Mouse (Mus musculus): ENCODE data around the gene Thap2. TPM values are rescaled to one million over a fixed set of nuclear protein-coding genes. Genes with fewer than 3 reads are reported as not detected.

Thap2 gene
- polyA plus RNA-seq, 1 experiment = 4.8 TPM

GRCm38 (mm10) chr10:115329010-115329530 lies 55.2 kb downstream of the Thap2 start:
- no peaks in the 10 kb centered on the region for H3K36me3 ChIP-seq (ENCODE audit: control insufficient read depth, insufficient read depth)
- H3K27me3 ChIP-seq (ENCODE audit: control insufficient read depth, insufficient read depth, insufficient read length) = no peaks in the 10 kb centered on the region
- H3K79me2 ChIP-seq (ENCODE audit: control insufficient read depth, insufficient read depth) = no peaks in the 10 kb centered on the region
- H3ac ChIP-seq (ENCODE audit: control insufficient read depth, insufficient read length, low read depth) = no peak overlapping the region
- H3K79me3 ChIP-seq (ENCODE audit: low read depth) = no peaks in the 10 kb centered on the region
- TF ChIP-seq USF1 (IDR thresholded peaks at IDR 0.05; ENCODE audit: low read depth) = no peak
- TF ChIP-seq MAX (IDR thresholded peaks at IDR 0.05) = no peak
- TF ChIP-seq MYOD1 (IDR thresholded peaks at IDR 0.05; ENCODE audit: control insufficient read depth, insufficient read length, low read depth) = no peak
- no peak for TF ChIP-seq FOSL1 (IDR thresholded peaks at IDR 0.05; ENCODE audit: insufficient read depth, low read length, poor library complexity, severe bottlenecking)
- TF ChIP-seq CEBPB (IDR thresholded peaks at IDR 0.05; ENCODE audit: low read depth) = no peak
- TF ChIP-seq MYOG (IDR thresholded peaks at IDR 0.05; ENCODE audit: control insufficient read depth, extremely low read depth, insufficient read length) = no peak
- TF ChIP-seq CTCF (IDR thresholded peaks at IDR 0.05; ENCODE audit: control insufficient read depth, insufficient read depth, insufficient read length) = no peak
- no peak overlapping the region for H3K4me3 ChIP-seq (ENCODE audit: insufficient read depth, poor library complexity, severe bottlenecking)

GRCm38 (mm10) chr10:115328514-115328913 lies 55.7 kb downstream of the Thap2 start:
- TF ChIP-seq FOSL1 (IDR thresholded peaks at IDR 0.05; ENCODE audit: insufficient read depth, low read length, poor library complexity, severe bottlenecking) (peak; percentile 31), MYOD1 (IDR thresholded peaks at IDR 0.05; ENCODE audit: control insufficient read depth, insufficient read length, low read depth) (no peak), CTCF (IDR thresholded peaks at IDR 0.05; ENCODE audit: control insufficient read depth, insufficient read depth, insufficient read length) (no peak)
- no peaks in the 10 kb centered on the region for H3K79me2 ChIP-seq (ENCODE audit: control insufficient read depth, insufficient read depth)
- H3K27me3 ChIP-seq (ENCODE audit: control insufficient read depth, insufficient read depth, insufficient read length) = no peaks in the 10 kb centered on the region
- no peak overlapping the region for H3K4me3 ChIP-seq (ENCODE audit: insufficient read depth, poor library complexity, severe bottlenecking)
- no peaks in the 10 kb centered on the region for H3K79me3 ChIP-seq (ENCODE audit: low read depth)
- H3ac ChIP-seq (ENCODE audit: control insufficient read depth, insufficient read length, low read depth) = no peak overlapping the region
- H3K36me3 ChIP-seq (ENCODE audit: control insufficient read depth, insufficient read depth) = no peaks in the 10 kb centered on the region

- no peak for TF ChIP-seq USF1 (IDR thresholded peaks at IDR 0.05; ENCODE audit: low read depth)
- TF ChIP-seq CTCF (IDR thresholded peaks at IDR 0.05; ENCODE audit: control insufficient read depth, insufficient read depth, insufficient read length) = peak; percentile 34
- H3K79me3 ChIP-seq (ENCODE audit: low read depth) = no peaks in the 10 kb centered on the region
- H3K27me3 ChIP-seq (ENCODE audit: control insufficient read depth, insufficient read depth, insufficient read length) = no peaks in the 10 kb centered on the region
- H3ac ChIP-seq (ENCODE audit: control insufficient read depth, insufficient read length, low read depth) = no peak overlapping the region
- no peaks in the 10 kb centered on the region for H3K36me3 ChIP-seq (ENCODE audit: control insufficient read depth, insufficient read depth)
- H3K4me3 ChIP-seq (ENCODE audit: insufficient read depth, poor library complexity, severe bottlenecking) = no peak overlapping the region
- no peaks in the 10 kb centered on the region for H3K79me2 ChIP-seq (ENCODE audit: control insufficient read depth, insufficient read depth)
Observed at GRCm38 (mm10) chr10:115323295-115323694, 60.9 kb downstream of the Thap2 start.

- TF ChIP-seq MYOG (IDR thresholded peaks at IDR 0.05; ENCODE audit: control insufficient read depth, extremely low read depth, insufficient read length) = no peak
- no peak for TF ChIP-seq MYOD1 (IDR thresholded peaks at IDR 0.05; ENCODE audit: control insufficient read depth, insufficient read length, low read depth)
- TF ChIP-seq USF1 (IDR thresholded peaks at IDR 0.05; ENCODE audit: low read depth) = no peak
- no peak for TF ChIP-seq FOSL1 (IDR thresholded peaks at IDR 0.05; ENCODE audit: insufficient read depth, low read length, poor library complexity, severe bottlenecking)
- TF ChIP-seq CEBPB (IDR thresholded peaks at IDR 0.05; ENCODE audit: low read depth) = no peak
- no peak for TF ChIP-seq MAX (IDR thresholded peaks at IDR 0.05)
- no peak for TF ChIP-seq CTCF (IDR thresholded peaks at IDR 0.05; ENCODE audit: control insufficient read depth, insufficient read depth, insufficient read length)
Observed at GRCm38 (mm10) chr10:115321317-115322035, 62.8 kb downstream of the Thap2 start.

More at GRCm38 (mm10) chr10:115321317-115322035, 62.8 kb downstream of the Thap2 start:
- Histone ChIP-seq H3K36me3 (ENCODE audit: control insufficient read depth, insufficient read depth) (no peaks in the 10 kb centered on the region), H3K27me3 (ENCODE audit: control insufficient read depth, insufficient read depth, insufficient read length) (no peaks in the 10 kb centered on the region), H3ac (ENCODE audit: control insufficient read depth, insufficient read length, low read depth) (no peak overlapping the region), H3K4me3 (ENCODE audit: insufficient read depth, poor library complexity, severe bottlenecking) (no peak overlapping the region), H3K79me3 (ENCODE audit: low read depth) (no peaks in the 10 kb centered on the region), H3K79me2 (ENCODE audit: control insufficient read depth, insufficient read depth) (no peaks in the 10 kb centered on the region)

Other genes with a start within 250 kb of the Thap2 start
- 0.73 TPM for gene Tph2, start 199.4 kb downstream of the Thap2 start, polyA plus RNA-seq (2012; fragmentation: generic; extraction: Trizol)
- gene Tbc1d15, start 133.0 kb downstream of the Thap2 start, polyA plus RNA-seq (2012; fragmentation: generic; extraction: Trizol) = 16.0 TPM
- gene Rab21, start 68.8 kb downstream of the Thap2 start, polyA plus RNA-seq (2012; fragmentation: generic; extraction: Trizol) = 22.9 TPM
- gene Tmem19, start 21.9 kb downstream of the Thap2 start, polyA plus RNA-seq (2012; fragmentation: generic; extraction: Trizol) = 16.6 TPM
- 5.9 TPM for gene Zfc3h1, start 516 bp upstream of the Thap2 start, polyA plus RNA-seq (2012; fragmentation: generic; extraction: Trizol)
- not detected for gene A930009A15Rik, start 185.5 kb upstream of the Thap2 start, polyA plus RNA-seq (2012; fragmentation: generic; extraction: Trizol)
- 0.04 TPM for gene Lgr5, start 203.3 kb upstream of the Thap2 start, polyA plus RNA-seq (2012; fragmentation: generic; extraction: Trizol)